Mouse (Mus musculus): ENCODE data around the gene Mbnl2.

The Mbnl2 gene

GRCm38 (mm10) chr14:120276343-120277080 is 1.0 kb downstream of the Mbnl2 start:
- DNase-seq = peak; percentile 44 to 46

- peak; percentile 52 to 53 for DNase-seq
These were observed 1.7 kb downstream of the Mbnl2 start for GRCm38 (mm10) chr14:120277081-120277656.

- DNase-seq = peak; percentile 45 to 46
These were observed 3.1 kb downstream of the Mbnl2 start for GRCm38 (mm10) chr14:120278290-120279244.

- peak; percentile 60 to 64 for DNase-seq
These were observed 4.7 kb downstream of the Mbnl2 start for GRCm38 (mm10) chr14:120280136-120280535.

GRCm38 (mm10) chr14:120283787-120284186 is 8.3 kb downstream of the Mbnl2 start:
- DNase-seq = no peak

GRCm38 (mm10) chr14:120284504-120284903 is 9.0 kb downstream of the Mbnl2 start:
- no peak for DNase-seq

GRCm38 (mm10) chr14:120287121-120287986 is 11.9 kb downstream of the Mbnl2 start:
- DNase-seq = no peak

- no peak for DNase-seq
These were observed 12.5 kb downstream of the Mbnl2 start for GRCm38 (mm10) chr14:120287987-120288275.

- DNase-seq = no peak
These were observed 13.0 kb downstream of the Mbnl2 start for GRCm38 (mm10) chr14:120288378-120289002.

GRCm38 (mm10) chr14:120289065-120289464 is 13.6 kb downstream of the Mbnl2 start:
- no peak for DNase-seq

GRCm38 (mm10) chr14:120289528-120289927 is 14.1 kb downstream of the Mbnl2 start:
- DNase-seq = peak; percentile 26 to 34

GRCm38 (mm10) chr14:120291226-120291757 is 15.8 kb downstream of the Mbnl2 start:
- no peak for DNase-seq

GRCm38 (mm10) chr14:120292133-120292532 is 16.7 kb downstream of the Mbnl2 start:
- DNase-seq = no peak

GRCm38 (mm10) chr14:120292617-120293195 is 17.2 kb downstream of the Mbnl2 start:
- no peak for DNase-seq

- DNase-seq = no peak
These were observed 19.0 kb downstream of the Mbnl2 start for GRCm38 (mm10) chr14:120294480-120294879.

GRCm38 (mm10) chr14:120295355-120296220 is 20.1 kb downstream of the Mbnl2 start:
- no peak for DNase-seq

GRCm38 (mm10) chr14:120296231-120297006 is 20.9 kb downstream of the Mbnl2 start:
- no peak for DNase-seq

GRCm38 (mm10) chr14:120297137-120297749 is 21.8 kb downstream of the Mbnl2 start:
- DNase-seq = no peak

- DNase-seq = no peak
These were observed 22.4 kb downstream of the Mbnl2 start for GRCm38 (mm10) chr14:120297833-120298232.

Data from B cell, adult 2 months (primary cell).